Mouse (Mus musculus): ENCODE measurements around the gene Peak1.

Peak1 gene

GRCm38 (mm10) chr9:56200200-56200599 lies 217.7 kb downstream of the Peak1 start:
- DNase-seq (ENCODE audit: low read depth, low spot score) = no peak

GRCm38 (mm10) chr9:56196921-56197320 lies 220.9 kb downstream of the Peak1 start:
- DNase-seq (ENCODE audit: low read depth, low spot score) = no peak

DNA sequence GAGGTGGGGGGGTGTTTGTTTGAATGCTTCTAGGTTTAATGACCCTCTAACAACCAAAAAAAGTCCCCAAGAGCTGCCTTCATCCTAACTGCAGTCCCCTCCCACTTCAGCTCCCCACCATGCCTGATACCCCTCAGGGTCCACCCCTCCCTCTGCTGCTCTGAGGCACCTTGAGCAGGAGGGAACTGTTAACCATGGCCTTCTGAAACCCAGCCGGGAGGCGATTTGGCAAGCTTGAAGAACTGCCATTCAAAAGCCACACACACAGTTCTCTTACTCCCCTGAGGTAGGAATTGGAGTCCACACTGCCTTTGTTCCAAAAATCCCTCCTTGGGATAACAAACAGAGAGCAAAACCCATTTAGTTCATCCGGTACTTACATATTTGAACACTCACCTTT lies 222.7 kb downstream of the Peak1 start:
- DNase-seq (ENCODE audit: low read depth, low spot score) = no peak

DNA sequence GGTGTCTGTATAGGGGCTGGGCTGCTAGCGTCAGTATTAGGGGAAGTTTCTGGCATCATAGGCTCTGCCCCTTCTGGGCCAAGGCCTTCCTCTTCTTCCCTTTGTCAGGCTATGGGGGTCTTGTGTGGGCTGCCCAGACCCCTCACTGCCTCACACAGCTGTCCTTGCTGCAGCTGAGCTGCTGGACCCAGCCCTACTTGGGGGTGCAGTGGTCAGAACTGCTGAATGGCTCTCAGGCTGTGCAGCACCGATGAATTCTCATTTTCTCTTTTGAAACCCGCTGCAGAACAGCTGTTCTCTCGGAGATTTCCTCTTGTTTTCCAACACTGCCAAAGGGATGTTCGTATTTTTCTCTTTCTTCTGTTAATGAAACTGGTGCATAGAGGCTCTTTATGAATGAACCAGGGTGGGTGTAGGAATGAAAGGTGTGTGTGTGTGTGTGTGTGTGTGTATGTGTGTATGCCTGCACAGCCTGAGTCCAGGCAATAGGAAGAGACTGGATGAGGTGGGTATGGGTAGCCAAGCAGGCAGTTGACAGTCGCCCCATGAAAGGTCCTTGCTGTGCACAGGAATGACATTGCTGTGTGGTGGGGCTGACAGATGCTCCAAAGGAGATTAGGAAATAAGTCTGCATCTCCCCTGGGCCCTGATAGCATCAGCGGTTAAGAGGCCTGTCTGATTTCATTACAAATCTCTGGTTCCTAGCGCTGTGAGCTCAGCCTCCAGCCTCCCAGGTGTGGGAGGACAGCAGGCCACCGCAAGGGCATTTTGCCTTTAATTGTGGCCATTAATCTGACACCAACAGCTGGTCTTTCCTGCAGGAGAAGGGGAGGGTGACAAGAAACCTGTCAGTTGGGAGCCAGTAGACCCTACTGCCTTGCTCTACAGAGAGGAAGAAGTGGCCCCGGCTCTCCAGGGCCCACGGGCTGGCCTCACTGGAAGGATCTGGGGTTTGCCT lies 226.1 kb downstream of the Peak1 start:
- no peak for DNase-seq (ENCODE audit: low read depth, low spot score)

DNA sequence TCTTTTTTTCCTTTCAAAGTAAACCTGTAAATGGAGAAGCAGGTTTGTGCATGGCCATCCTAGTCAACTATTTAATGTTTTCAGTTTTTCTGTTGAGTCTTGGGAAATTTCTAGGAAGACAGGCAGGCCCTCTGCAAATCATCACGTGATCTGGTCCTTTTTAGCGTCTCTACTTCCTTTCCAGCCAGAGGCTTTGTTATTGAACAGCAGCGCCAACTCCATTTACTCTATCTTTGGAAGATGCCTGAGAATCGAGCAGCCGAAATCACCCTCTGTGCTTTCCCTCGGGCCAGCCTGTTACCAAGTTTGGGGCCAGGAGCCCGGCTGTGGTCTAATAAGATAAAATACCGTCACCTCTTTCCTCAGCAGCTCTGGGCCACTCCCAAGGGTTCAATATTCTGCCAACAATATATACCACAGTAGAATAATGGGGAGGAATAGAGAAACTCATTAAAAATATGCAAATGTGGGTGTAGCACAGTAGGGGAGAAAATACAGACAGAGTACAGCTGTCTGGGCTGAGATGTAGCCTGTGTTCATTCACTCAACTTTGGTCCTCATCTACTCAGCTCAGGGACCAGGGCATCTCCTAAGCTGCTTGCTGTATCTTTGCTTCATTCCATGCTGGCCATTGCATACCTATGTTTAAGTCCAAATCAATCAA lies 237.6 kb downstream of the Peak1 start:
- no peak for DNase-seq (ENCODE audit: low read depth, low spot score)

DNA sequence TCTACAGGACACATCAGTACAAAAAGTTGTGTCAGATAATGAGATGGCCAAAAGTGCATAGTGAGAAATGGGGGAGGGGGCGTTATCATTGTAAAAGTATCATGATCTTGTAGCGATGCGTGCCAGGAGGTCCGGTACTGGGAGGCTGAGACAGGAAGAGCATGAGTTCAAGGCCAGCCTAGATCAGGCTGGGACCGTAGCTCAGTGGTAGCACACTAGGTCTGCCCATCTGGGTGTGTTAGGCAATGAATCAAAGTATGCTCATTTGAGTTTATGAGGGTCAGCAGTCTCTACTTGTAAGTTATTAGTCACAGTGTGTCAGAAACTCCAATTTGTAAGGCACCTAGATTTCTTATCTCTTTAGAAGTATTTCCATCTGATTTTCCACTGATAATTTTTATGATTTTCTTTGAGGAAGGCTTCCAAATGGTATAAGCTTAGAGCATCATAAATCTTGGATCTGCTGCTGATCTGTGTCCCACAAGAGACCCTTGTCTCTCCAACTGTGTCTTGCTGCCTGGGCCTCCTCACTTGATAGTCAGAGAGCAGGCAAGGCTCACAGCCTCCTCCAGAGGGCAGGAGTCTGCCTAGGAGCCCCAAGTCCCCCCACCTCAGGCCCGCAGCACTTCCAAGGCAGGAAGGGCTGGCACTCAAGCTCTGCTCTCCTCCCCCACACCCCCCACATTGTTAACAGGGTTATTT lies 238.3 kb downstream of the Peak1 start:
- DNase-seq (ENCODE audit: low read depth, low spot score) = no peak

- DNase-seq (ENCODE audit: low read depth, low spot score) = no peak
Measured at GRCm38 (mm10) chr9:56177354-56177753, 240.5 kb downstream of the Peak1 start.

GRCm38 (mm10) chr9:56175316-56175715 lies 242.6 kb downstream of the Peak1 start:
- no peak for DNase-seq (ENCODE audit: low read depth, low spot score)

DNA sequence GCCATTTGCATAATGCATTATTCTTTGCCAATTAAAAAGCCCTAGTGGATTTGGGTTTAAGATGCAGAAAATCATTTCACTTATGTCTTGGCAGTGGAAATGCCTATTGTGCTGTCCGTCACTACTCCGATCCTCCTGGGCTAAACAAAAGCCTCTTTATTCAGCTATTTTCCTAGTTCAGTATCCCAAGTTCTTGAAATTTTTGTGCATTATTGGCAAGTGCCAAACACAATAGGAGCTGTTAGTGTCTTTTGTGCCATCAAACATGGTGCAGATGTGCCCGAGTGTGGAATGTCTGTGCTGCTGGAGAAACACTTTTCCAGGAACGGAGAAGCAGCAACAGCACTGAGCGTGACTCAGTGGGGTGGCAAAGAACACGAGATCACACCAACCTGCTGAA lies 250.2 kb downstream of the Peak1 start:
- DNase-seq (ENCODE audit: low read depth, low spot score) = no peak

- DNase-seq (ENCODE audit: low read depth, low spot score) = no peak
Measured at GRCm38 (mm10) chr9:56166161-56166560, 251.7 kb downstream of the Peak1 start.

- DNase-seq (ENCODE audit: low read depth, low spot score) = no peak
Measured at GRCm38 (mm10) chr9:56165377-56165776, 252.5 kb downstream of the Peak1 start, which contains the start of gene Tspan3. Gene Tspan3, minus strand, starts transcription at chr9:56165477.

- DNase-seq (ENCODE audit: low read depth, low spot score) = peak; percentile 78
Measured at GRCm38 (mm10) chr9:56160341-56161141, 257.3 kb downstream of the Peak1 start.

DNA sequence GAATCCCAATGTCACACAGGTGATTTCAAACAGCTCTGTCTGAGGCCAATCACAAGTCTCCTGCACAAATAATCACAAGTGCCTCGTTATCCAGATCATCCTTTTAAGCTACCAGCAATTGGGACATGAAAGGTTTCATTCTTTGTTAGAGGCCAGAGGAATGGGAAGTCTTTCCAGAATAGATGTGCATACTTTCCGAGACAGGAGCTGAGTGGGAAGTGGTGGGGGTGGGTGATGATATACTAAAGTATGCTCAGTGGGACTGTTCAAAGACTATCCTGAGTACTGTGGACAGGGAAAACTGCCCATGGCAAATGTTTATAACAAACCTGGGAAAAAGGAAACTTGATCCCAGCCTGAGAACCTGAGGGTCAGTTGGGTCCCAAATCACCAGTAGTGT lies 258.4 kb downstream of the Peak1 start:
- no peak for DNase-seq (ENCODE audit: low read depth, low spot score)

GRCm38 (mm10) chr9:56158077-56158476 lies 259.8 kb downstream of the Peak1 start:
- no peak for DNase-seq (ENCODE audit: low read depth, low spot score)

GRCm38 (mm10) chr9:56154572-56154971 lies 263.3 kb downstream of the Peak1 start:
- no peak for DNase-seq (ENCODE audit: low read depth, low spot score)

- no peak for DNase-seq (ENCODE audit: low read depth, low spot score)
Measured at GRCm38 (mm10) chr9:56152482-56153007, 265.3 kb downstream of the Peak1 start.

GRCm38 (mm10) chr9:56151745-56152481 lies 266.0 kb downstream of the Peak1 start:
- DNase-seq (ENCODE audit: low read depth, low spot score) = no peak

Measured in WW6 (cell line).